Mouse (Mus musculus) limb, embryonic 14.5 days (tissue): ENCODE results near the gene Sec23ip. TPM values are rescaled to one million over a fixed set of nuclear protein-coding genes. Genes with fewer than 3 reads are reported as not detected.

Experiments used
- ATAC-seq: fragments of 200-750 bp; cut with Nextera tagmentation; 2 replicates; pipeline ENCODE4 v1.8.0; 2017; ENCODE audit warnings: low read depth, moderate number of reproducible peaks, moderate TSS enrichment; ENCODE audit not compliant: low FRiP score
- DNase-seq: peaks from one replicate; pipeline ENCODE4 v3.0.0-alpha.2; 2015; ENCODE audit warnings: low spot score
- H3K27ac ChIP-seq: fragments of 300-500 bp; sonication (generic); replicated peaks from 2 replicates; pipeline ENCODE4 v1.5.1; 2014; ENCODE audit warnings: low read depth, mild to moderate bottlenecking, low read length, moderate library complexity, mixed read lengths
- H3K27me3 ChIP-seq: fragments of 300-500 bp; sonication (generic); 2 replicates; pipeline ENCODE4 v1.6.1; 2014; ENCODE audit warnings: low read length, mixed read lengths; ENCODE audit not compliant: control insufficient read depth, insufficient read depth
- H3K36me3 ChIP-seq: fragments of 300-500 bp; sonication (generic); 2 replicates; pipeline ENCODE4 v1.6.1; 2014; ENCODE audit warnings: mild to moderate bottlenecking, low read length, moderate library complexity, mixed read lengths; ENCODE audit not compliant: control insufficient read depth, insufficient read depth
- H3K4me1 ChIP-seq: fragments of 300-500 bp; sonication (generic); 2 replicates; pipeline ENCODE4 v1.6.1; 2014; ENCODE audit warnings: antibody characterized with exemption, low read length, mixed read lengths; ENCODE audit not compliant: control insufficient read depth, insufficient read depth
- H3K4me2 ChIP-seq: fragments of 300-500 bp; sonication (generic); replicated peaks from 2 replicates; pipeline ENCODE4 v1.6.1; 2014; ENCODE audit warnings: low read depth, mild to moderate bottlenecking, low read length, moderate library complexity; ENCODE audit not compliant: severe bottlenecking
- H3K4me3 ChIP-seq: fragments of 300-500 bp; sonication (generic); replicated peaks from 2 replicates; pipeline ENCODE4 v1.5.1; 2014; ENCODE audit warnings: low read length
- H3K9ac ChIP-seq: fragments of 300-500 bp; sonication (generic); 2 replicates; pipeline ENCODE4 v1.6.1; 2014; ENCODE audit warnings: mild to moderate bottlenecking, low read depth, low read length, moderate library complexity; ENCODE audit not compliant: severe bottlenecking
- H3K9me3 ChIP-seq: fragments of 300-500 bp; sonication (generic); 2 replicates; pipeline ENCODE4 v1.6.1; 2016; ENCODE audit warnings: low read length; ENCODE audit not compliant: control insufficient read depth
- POLR2A ChIP-seq: fragments of 200-500 bp; IDR thresholded peaks from 2 replicates; pipeline ENCODE4 v1.8.0; 2012; ENCODE audit warnings: inconsistent platforms, mild to moderate bottlenecking, moderate library complexity, borderline replicate concordance; ENCODE audit not compliant: insufficient read depth, insufficient read length; ENCODE audit errors: extremely low read depth
- WGBS: fragments of 180-500 bp; shearing (Covaris S2); extraction: QIAGEN DNeasy Blood & Tissue Kit; methylation state at CpG from one replicate; pipeline ENCODE4 v1.1.7; 2014; 5-methylcytosine and 5-hydroxymethylcytosine counted together
- polyA plus RNA-seq, 2 experiments: library from polyadenylated mRNA; depleted of rRNA in 1 of 2; stranded (reverse) in 1 of 2; unstranded in 1 of 2; fragments of >200 nt; fragmentation: Nextera tagmentation in 1 of 2; extraction: Ambion mirVana in 1 of 2; gene quantifications; 2 replicates each; pipeline versions ENCODE4 v1.2.1 to v1.2.3; 2012 to 2014

The Sec23ip gene
- polyA plus RNA-seq, 2 experiments, result 33.6 to 37.8 TPM

GRCm38 (mm10) chr7:128766696-128767095 lies 22.0 kb downstream of the Sec23ip start:
- no peak for TF ChIP-seq POLR2A
- DNase-seq, result peak; percentile 25

GRCm38 (mm10) chr7:128777201-128777600 lies 32.5 kb downstream of the Sec23ip start:
- DNase-seq (no peak), ATAC-seq (no peak)
- Histone ChIP-seq H3K27ac (no peak overlapping the region), H3K36me3 (peaks cover 96% of the 10 kb centered on the region), H3K4me1 (no peaks in the 10 kb centered on the region), H3K9ac (no peak overlapping the region), H3K4me2 (no peak overlapping the region), H3K9me3 (no peaks in the 10 kb centered on the region), H3K27me3 (no peaks in the 10 kb centered on the region), H3K4me3 (no peak overlapping the region)
- WGBS, result 81% methylated on average over 6 of the region's 6 CpGs
- TF ChIP-seq POLR2A, result no peak

More at GRCm38 (mm10) chr7:128766696-128767095, 22.0 kb downstream of the Sec23ip start:
- no peak overlapping the region for H3K4me3 ChIP-seq
- no peaks in the 10 kb centered on the region for H3K9me3 ChIP-seq
- peaks cover 89% of the 10 kb centered on the region for H3K36me3 ChIP-seq
- no peak for ATAC-seq
- no peak overlapping the region for H3K9ac ChIP-seq
- H3K4me2 ChIP-seq, result no peak overlapping the region
- no peaks in the 10 kb centered on the region for H3K27me3 ChIP-seq
- no peak overlapping the region for H3K27ac ChIP-seq
- no peaks in the 10 kb centered on the region for H3K4me1 ChIP-seq

GRCm38 (mm10) chr7:128779305-128779704 lies 34.6 kb downstream of the Sec23ip start:
- H3K9ac ChIP-seq, result no peak overlapping the region
- DNase-seq (peak; percentile 86), ATAC-seq (no peak)
- no peak for TF ChIP-seq POLR2A
- H3K36me3 ChIP-seq, result peaks cover 91% of the 10 kb centered on the region
- H3K27me3 ChIP-seq, result no peaks in the 10 kb centered on the region
- WGBS, result 52% methylated on average over 6 of the region's 6 CpGs
- H3K4me3 ChIP-seq, result no peak overlapping the region
- no peak overlapping the region for H3K4me2 ChIP-seq
- no peak overlapping the region for H3K27ac ChIP-seq
- no peaks in the 10 kb centered on the region for H3K9me3 ChIP-seq
- no peaks in the 10 kb centered on the region for H3K4me1 ChIP-seq

GRCm38 (mm10) chr7:128781846-128782245 lies 37.1 kb downstream of the Sec23ip start:
- DNase-seq (no peak), ATAC-seq (no peak)
- Histone ChIP-seq H3K36me3 (peaks cover 86% of the 10 kb centered on the region), H3K4me2 (no peak overlapping the region), H3K27ac (no peak overlapping the region), H3K9me3 (no peaks in the 10 kb centered on the region), H3K9ac (no peak overlapping the region), H3K4me3 (no peak overlapping the region), H3K27me3 (no peaks in the 10 kb centered on the region), H3K4me1 (no peaks in the 10 kb centered on the region)
- WGBS, result 90% methylated on average over 3 of the region's 3 CpGs
- no peak for TF ChIP-seq POLR2A

GRCm38 (mm10) chr7:128790045-128790444 lies 45.3 kb downstream of the Sec23ip start:
- peaks cover 14% of the 10 kb centered on the region for H3K36me3 ChIP-seq
- no peak for TF ChIP-seq POLR2A
- no peak overlapping the region for H3K27ac ChIP-seq
- no peak overlapping the region for H3K4me2 ChIP-seq
- WGBS, result 49% methylated on average over 4 of the region's 4 CpGs
- H3K27me3 ChIP-seq, result no peaks in the 10 kb centered on the region
- no peaks in the 10 kb centered on the region for H3K4me1 ChIP-seq
- no peak overlapping the region for H3K9ac ChIP-seq
- ATAC-seq (no peak), DNase-seq (no peak)
- no peak overlapping the region for H3K4me3 ChIP-seq
- no peaks in the 10 kb centered on the region for H3K9me3 ChIP-seq

GRCm38 (mm10) chr7:128793464-128793863 lies 48.7 kb downstream of the Sec23ip start:
- WGBS, result 68% methylated on average over 4 of the region's 4 CpGs
- ATAC-seq, result no peak
- Histone ChIP-seq H3K36me3 (no peaks in the 10 kb centered on the region), H3K27me3 (no peaks in the 10 kb centered on the region), H3K4me1 (no peaks in the 10 kb centered on the region), H3K4me2 (no peak overlapping the region), H3K4me3 (no peak overlapping the region), H3K9me3 (no peaks in the 10 kb centered on the region), H3K9ac (no peak overlapping the region), H3K27ac (no peak overlapping the region)
- peak; percentile 6 for DNase-seq
- no peak for TF ChIP-seq POLR2A
